Mouse (Mus musculus) Patski (cell line): Measurements from ENCODE around the gene Pde4a. TPM values are rescaled to one million over a fixed set of nuclear protein-coding genes. Genes with fewer than 3 reads are reported as not detected.

ENCODE experiments used
- ATAC-seq: fragments of 100-300 bp; one replicate; pipeline ENCODE4 v1.8.0; 2021
- CTCF ChIA-PET: fragments of 350-600 bp; sonication (Branson Sonifier 250); formaldehyde crosslinking; loops from one replicate; lab custom pipeline; 2022; ENCODE audit warnings: inconsistent platforms; lab: Charles Lee
- POLR2A ChIA-PET: fragments of 350-600 bp; sonication (Branson Sonifier 250); formaldehyde crosslinking; loops from one replicate; lab custom pipeline; 2022; ENCODE audit warnings: antibody characterized with exemption, inconsistent platforms; lab: Charles Lee
- DNase-seq: peaks from one replicate; pipeline ENCODE4 v3.0.0-alpha.2; 2011; ENCODE audit warnings: low read depth, low spot score
- H3K27me3 ChIP-seq: fragments of 371-371 bp; one replicate; pipeline ENCODE4 v1.5.1; 2021
- CTCF ChIP-seq: fragments of 100-300 bp; IDR thresholded peaks from one replicate; pipeline ENCODE4 v1.5.1; 2021
- in situ Hi-C: fragments of 300-500 bp; cut with MboI; formaldehyde crosslinking; loops from 3 replicates; pipeline ENCODE4 v1.11.1; 2018; ENCODE audit warnings: low pct_unique_long_range_greater_than_20kb, mixed read lengths
- polyA plus RNA-seq: library from polyadenylated mRNA; unstranded; gene quantifications from one replicate; pipeline ENCODE4 v1.2.3, GENCODE M21; 2021

The Pde4a gene
- polyA plus RNA-seq: 3.0 TPM

GRCm38 (mm10) chr9:21165041-21165951 is at the start of gene Pde4a:
Pde4a (plus strand) TSS chr9:21165714.
- POLR2A ChIA-PET: no interaction called here
- no peak for ATAC-seq
- in situ Hi-C loops: no loop called here
- TF ChIP-seq CTCF: no peak
- no peaks in the 10 kb centered on the region for H3K27me3 ChIP-seq
- no peak for DNase-seq
- CTCF ChIA-PET: interaction anchor here (3.3 kb wide), 1 partner anchor 13 kb away, joined by 18 read pairs; no protein-coding TSS in a partner anchor

- no peak for TF ChIP-seq CTCF
- ATAC-seq (no peak), DNase-seq (no peak)
- ChIA-PET CTCF (no interaction called here), POLR2A (interaction anchor here (0.6 to 1.0 kb wide), 2 partner anchors 16 to 18 kb away, joined by 3 to 5 read pairs; no protein-coding TSS in a partner anchor)
- no peaks in the 10 kb centered on the region for H3K27me3 ChIP-seq
- in situ Hi-C loops: no loop called here
Measured at GRCm38 (mm10) chr9:21117073-21117472, 48.4 kb upstream of the Pde4a start.

DNA sequence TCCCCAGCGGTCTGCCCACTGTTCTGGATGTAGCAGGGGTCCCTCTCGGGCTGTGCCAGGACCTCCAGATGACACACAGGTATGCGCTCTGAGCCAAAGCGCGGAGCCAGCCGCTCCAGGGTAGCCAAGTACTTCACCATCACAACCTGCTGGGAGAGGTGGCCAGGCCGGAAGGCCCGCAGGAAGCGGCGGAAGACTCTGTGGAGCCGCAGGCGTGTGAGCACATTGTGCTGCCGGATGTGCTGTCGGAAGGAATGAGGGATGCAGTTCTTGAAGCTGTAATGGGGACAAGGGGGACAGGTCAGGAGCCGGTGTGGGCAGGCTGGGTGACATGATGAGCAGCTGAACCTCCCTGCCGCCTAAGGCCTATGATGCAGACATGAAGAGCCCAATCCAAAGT is 44.0 kb upstream of the Pde4a start:
- H3K27me3 ChIP-seq: no peaks in the 10 kb centered on the region
- TF ChIP-seq CTCF: no peak
- ChIA-PET CTCF (interaction anchor here (1.3 kb wide), 1 partner anchor 15 kb away, joined by 3 read pairs; no protein-coding TSS in a partner anchor), POLR2A (no interaction called here)
- in situ Hi-C loops: no loop called here
- ATAC-seq (no peak), DNase-seq (no peak)

DNA sequence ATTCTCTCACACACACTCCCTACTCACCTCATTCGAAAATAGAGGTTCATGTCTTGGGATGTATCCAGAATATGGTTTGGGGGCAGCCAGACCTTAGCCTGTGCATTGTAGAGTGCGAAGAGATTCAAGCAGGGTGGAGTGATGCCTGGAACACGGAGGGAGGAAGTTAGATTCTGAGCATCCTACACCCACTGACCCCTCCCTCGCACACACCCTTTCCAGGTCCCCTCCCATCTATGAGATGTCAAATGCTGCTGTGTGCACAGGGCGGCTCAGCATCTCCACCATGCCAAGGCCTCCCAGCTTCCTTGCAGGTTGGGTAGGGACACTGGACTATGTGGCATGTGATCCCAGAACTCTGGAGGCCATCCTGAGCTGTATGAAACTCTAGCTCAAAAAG is 40.7 kb upstream of the Pde4a start:
- ChIA-PET CTCF (interaction anchor here (1.4 to 1.5 kb wide), 2 partner anchors 11 to 94 kb away, joined by 3 to 4 read pairs; no protein-coding TSS in a partner anchor), POLR2A (interaction anchor here (0.6 kb wide), 1 partner anchor 110 kb away, joined by 4 read pairs; no protein-coding TSS in a partner anchor)
- no peaks in the 10 kb centered on the region for H3K27me3 ChIP-seq
- TF ChIP-seq CTCF: no peak
- in situ Hi-C loops: no loop called here
- ATAC-seq: no peak
- DNase-seq: no peak

DNA sequence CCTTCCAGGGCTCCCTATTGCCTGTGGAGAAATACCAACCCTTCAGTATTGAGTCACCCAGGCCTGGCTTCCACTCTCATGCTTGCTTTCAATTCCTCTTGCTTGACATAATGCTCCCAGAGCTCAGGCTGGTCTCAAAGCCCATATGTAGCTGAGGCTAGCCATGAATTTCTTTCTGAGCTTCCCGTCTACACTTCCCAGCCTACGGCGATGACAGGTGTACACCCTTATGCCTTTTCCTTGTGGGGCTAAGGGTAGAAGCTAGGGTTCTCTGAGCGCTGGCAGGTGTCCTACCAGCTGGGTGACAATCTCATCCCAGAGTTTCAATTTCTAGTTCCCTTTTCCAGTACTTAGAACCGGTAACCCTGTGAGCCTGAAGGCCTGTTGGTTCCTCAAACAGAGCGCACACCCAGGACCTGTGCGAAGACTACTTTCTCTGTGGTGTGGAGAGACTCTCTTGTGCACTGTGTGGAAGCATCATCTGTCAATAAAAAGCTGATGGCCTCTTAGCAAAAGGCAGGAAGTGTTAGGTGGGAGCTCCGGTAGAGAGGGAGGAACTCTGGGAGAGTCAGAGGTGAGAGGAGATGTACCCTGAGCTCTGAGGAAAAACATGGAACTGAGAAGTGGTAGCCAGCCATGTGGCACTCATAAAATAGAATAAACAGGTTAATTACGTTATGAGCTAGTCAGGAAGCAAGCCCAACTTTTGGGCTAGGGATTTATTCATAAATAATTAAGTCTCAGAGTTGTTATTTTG is 39.8 kb upstream of the Pde4a start:
- DNase-seq: no peak
- TF ChIP-seq CTCF: no peak
- ChIA-PET CTCF (interaction anchor here (0.6 to 1.5 kb wide), 3 partner anchors 11 to 95 kb away, joined by 3 to 4 read pairs (median 4); no protein-coding TSS in a partner anchor), POLR2A (interaction anchor here (0.7 kb wide), 1 partner anchor 11 kb away, joined by 3 read pairs; no protein-coding TSS in a partner anchor)
- H3K27me3 ChIP-seq: no peaks in the 10 kb centered on the region
- in situ Hi-C loops: no loop called here
- ATAC-seq: no peak

DNA sequence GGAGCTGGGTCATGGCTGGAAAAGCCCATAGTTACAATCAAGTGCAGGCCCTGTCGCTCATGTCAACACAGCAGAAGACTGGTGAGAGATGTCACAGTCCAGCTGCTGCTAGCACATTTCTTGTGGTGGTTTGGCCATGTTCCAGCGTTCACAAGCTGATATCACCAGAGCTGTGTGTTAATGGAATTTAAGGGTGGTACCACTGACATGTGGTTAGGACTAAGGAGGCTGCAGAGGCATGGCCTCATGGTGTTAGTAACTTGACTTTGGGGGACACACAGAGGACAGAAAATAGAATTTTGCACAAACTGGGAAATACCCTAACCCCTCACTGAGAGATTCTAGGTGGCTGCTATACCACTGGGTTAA is 39.3 kb upstream of the Pde4a start:
- in situ Hi-C loops: no loop called here
- POLR2A ChIA-PET: interaction anchor here (0.7 to 1.3 kb wide), 2 partner anchors 10 to 26 kb away, joined by 3 read pairs; no protein-coding TSS in a partner anchor
- TF ChIP-seq CTCF: no peak
- no peaks in the 10 kb centered on the region for H3K27me3 ChIP-seq
- CTCF ChIA-PET: interaction anchor here (0.6 to 1.4 kb wide), 2 partner anchors 11 to 95 kb away, joined by 3 to 4 read pairs; no protein-coding TSS in a partner anchor
- ATAC-seq (peak; percentile 18), DNase-seq (no peak)

DNA sequence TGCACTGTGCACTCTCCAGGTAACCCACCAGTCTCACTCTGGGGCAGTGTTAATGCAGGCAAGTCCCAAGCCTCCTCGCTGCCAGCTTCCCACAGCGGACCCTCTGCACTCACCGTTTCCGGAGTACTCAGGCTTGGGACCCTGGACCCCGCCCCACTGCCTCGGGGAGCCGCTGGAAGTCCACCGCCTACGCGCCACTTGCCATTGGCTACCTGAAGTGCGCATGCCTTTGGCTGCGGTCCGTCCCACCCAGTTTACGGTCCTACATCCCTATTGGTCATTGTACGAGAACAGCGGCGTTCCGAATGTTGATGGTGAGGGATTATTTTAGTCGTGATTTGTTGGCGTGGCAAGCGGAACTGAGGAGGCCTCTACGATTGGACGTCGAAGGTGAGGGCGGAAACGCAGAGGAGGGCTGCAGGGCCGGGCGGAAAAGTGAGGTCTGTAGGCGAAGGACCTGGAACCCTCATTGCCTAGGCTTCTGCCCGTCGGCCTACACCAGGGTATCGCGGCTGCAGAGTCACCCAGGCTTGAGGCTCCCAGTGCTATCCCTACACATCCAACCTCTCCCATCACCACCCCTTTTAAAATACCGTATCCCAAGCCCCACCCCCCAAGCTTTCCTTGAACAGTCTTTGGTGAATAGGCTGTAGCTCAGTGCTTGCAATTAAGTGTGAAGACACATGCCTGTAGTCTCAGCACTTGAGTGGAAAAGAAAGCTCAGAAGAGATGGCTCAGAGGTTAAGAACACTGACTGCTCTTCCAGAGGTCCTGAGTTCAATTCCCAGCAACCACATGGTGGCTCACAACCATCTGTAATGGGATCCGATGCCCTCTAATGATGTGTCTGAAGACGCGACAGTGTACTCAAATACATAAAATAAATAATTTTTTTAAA is 34.2 kb upstream of the Pde4a start, which contains the start of gene Tyk2:
Gene Tyk2 (minus strand): TSS at position 185 of the 898 bp plus-strand sequence.
- in situ Hi-C loops: loop anchor here (5.0 to 10.0 kb wide), 2 partner anchors 99 to 227 kb away; partner anchors contain the start of gene Icam5
- no peak for TF ChIP-seq CTCF
- ChIA-PET CTCF (no interaction called here), POLR2A (interaction anchor here (1.4 kb wide), 1 partner anchor 40 kb away, joined by 6 read pairs; the partner anchor contains the start of genes Gm38431 and Raver1)
- ATAC-seq (peak; percentile 88), DNase-seq (peak; percentile 97)
- no peaks in the 10 kb centered on the region for H3K27me3 ChIP-seq

DNA sequence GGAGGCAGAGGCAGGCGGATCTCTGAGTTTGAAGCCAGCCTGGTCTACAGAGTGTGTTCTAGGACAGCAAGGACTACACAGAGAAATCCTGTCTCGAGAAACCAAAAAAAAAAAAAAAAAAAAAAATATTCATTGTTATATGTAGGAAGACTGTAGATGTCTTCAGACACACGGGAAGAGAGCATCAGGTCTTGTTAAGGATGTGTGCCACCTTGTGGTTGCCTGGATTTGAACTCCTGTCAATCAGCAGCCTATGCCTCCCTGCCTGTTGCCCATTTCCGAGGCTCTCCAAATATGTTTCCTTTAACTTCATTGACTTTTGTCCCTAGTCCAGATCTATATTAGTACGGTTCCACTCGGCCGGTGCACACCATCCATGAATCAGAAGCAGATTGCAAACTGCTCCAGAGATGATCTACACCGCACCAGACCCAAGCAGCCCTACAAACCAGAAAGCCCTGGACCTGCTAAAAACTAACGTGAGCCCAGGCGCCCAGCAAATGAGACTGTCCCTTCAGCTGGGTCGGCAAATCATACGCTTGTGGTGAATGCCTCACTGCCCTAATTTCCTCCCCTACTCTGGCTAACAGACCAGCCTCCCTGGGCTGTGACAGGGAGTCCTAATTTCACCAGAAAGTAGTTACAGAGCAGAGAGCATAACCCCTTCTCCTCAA is 33.3 kb upstream of the Pde4a start:
- in situ Hi-C loops: loop anchor here (5.0 to 10.0 kb wide), 2 partner anchors 100 to 227 kb away; partner anchors contain the start of gene Icam5
- POLR2A ChIA-PET: no interaction called here
- TF ChIP-seq CTCF: no peak
- ATAC-seq (no peak), DNase-seq (no peak)
- H3K27me3 ChIP-seq: no peaks in the 10 kb centered on the region
- CTCF ChIA-PET: no interaction called here
